Mouse (Mus musculus): ENCODE results near the gene Zfp629. TPM values are rescaled to one million over a fixed set of nuclear protein-coding genes. Genes with fewer than 3 reads are reported as not detected.
"Not testable (repeated sequence)": the region's sequence is repeated elsewhere in the genome, so short reads cannot be mapped to it uniquely, and the experiment has no call there.

The Zfp629 gene
- polyA plus RNA-seq, 1 experiment: 4.9 TPM

- Histone ChIP-seq H3K36me3 (ENCODE audit: control insufficient read depth, insufficient read depth, low read length) (no peaks in the 10 kb centered on the region), H3K27ac (ENCODE audit: insufficient read depth, low read length) (no peak overlapping the region), H3K27me3 (ENCODE audit: control insufficient read depth, insufficient read depth, low read length) (0 out of 2 replicates have a peak, but pooled peaks cover 2% of the 10 kb centered on the region), H3K4me3 (ENCODE audit: extremely low read depth, insufficient read depth, insufficient read length) (peak overlapping the region; percentile 34; the same call in 1 of the 2 replicates), H3K4me1 (ENCODE audit: control insufficient read depth, insufficient read depth, insufficient read length) (peaks cover 2% of the 10 kb centered on the region; the same call in 1 of the 2 replicates)
- TF ChIP-seq POLR2A (IDR thresholded peaks at IDR 0.05; ENCODE audit: low read depth, low read length) (no peak), CTCF (IDR thresholded peaks at IDR 0.05; ENCODE audit: extremely low read depth, insufficient read depth, insufficient read length, insufficient replicate concordance) (no peak)
- DNase-seq (ENCODE audit: low read depth in 1 of 2, low spot score in 2 of 2): no peak
- 4% methylated on average over 26 of the region's 27 CpGs for WGBS
These were observed 21.4 kb upstream of the Zfp629 start for GRCm38 (mm10) chr7:127636963-127637362.

GRCm38 (mm10) chr7:127631416-127631815 lies 15.8 kb upstream of the Zfp629 start:
- no peak overlapping the region for H3K4me3 ChIP-seq (ENCODE audit: extremely low read depth, insufficient read depth, insufficient read length)
- TF ChIP-seq CTCF (IDR thresholded peaks at IDR 0.05; ENCODE audit: extremely low read depth, insufficient read depth, insufficient read length, insufficient replicate concordance) (no peak), POLR2A (IDR thresholded peaks at IDR 0.05; ENCODE audit: low read depth, low read length) (no peak)
- H3K4me1 ChIP-seq (ENCODE audit: control insufficient read depth, insufficient read depth, insufficient read length): 0 out of 2 replicates have a peak, but pooled peaks cover 2% of the 10 kb centered on the region
- 95% methylated on average over 4 of the region's 4 CpGs for WGBS
- H3K36me3 ChIP-seq (ENCODE audit: control insufficient read depth, insufficient read depth, low read length): no peaks in the 10 kb centered on the region
- H3K27ac ChIP-seq (ENCODE audit: insufficient read depth, low read length): no peak overlapping the region
- no peaks in the 10 kb centered on the region for H3K27me3 ChIP-seq (ENCODE audit: control insufficient read depth, insufficient read depth, low read length)
- no peak for DNase-seq (ENCODE audit: low read depth in 1 of 2, low spot score in 2 of 2)

- no peak for TF ChIP-seq CTCF (IDR thresholded peaks at IDR 0.05; ENCODE audit: extremely low read depth, insufficient read depth, insufficient read length, insufficient replicate concordance)
- TF ChIP-seq POLR2A (IDR thresholded peaks at IDR 0.05; ENCODE audit: low read depth, low read length): no peak
- Histone ChIP-seq H3K4me3 (ENCODE audit: extremely low read depth, insufficient read depth, insufficient read length) (no peak overlapping the region), H3K27me3 (ENCODE audit: control insufficient read depth, insufficient read depth, low read length) (no peaks in the 10 kb centered on the region), H3K27ac (ENCODE audit: insufficient read depth, low read length) (no peak overlapping the region), H3K36me3 (ENCODE audit: control insufficient read depth, insufficient read depth, low read length) (no peaks in the 10 kb centered on the region), H3K4me1 (ENCODE audit: control insufficient read depth, insufficient read depth, insufficient read length) (0 out of 2 replicates have a peak, but pooled peaks cover 2% of the 10 kb centered on the region)
- 53% methylated on average over 5 of the region's 5 CpGs for WGBS
- DNase-seq (ENCODE audit: low read depth in 1 of 2, low spot score in 2 of 2): peak in 1 of 2 experiments; percentile 44
These were observed 13.0 kb upstream of the Zfp629 start for GRCm38 (mm10) chr7:127628646-127629045.

GRCm38 (mm10) chr7:127626471-127626870 lies 10.9 kb upstream of the Zfp629 start:
- H3K27ac ChIP-seq (ENCODE audit: insufficient read depth, low read length): no peak overlapping the region
- TF ChIP-seq CTCF (IDR thresholded peaks at IDR 0.05; ENCODE audit: extremely low read depth, insufficient read depth, insufficient read length, insufficient replicate concordance) (no peak), POLR2A (IDR thresholded peaks at IDR 0.05; ENCODE audit: low read depth, low read length) (no peak)
- WGBS: 74% methylated on average over 4 of the region's 4 CpGs

GRCm38 (mm10) chr7:127626039-127626438 lies 10.4 kb upstream of the Zfp629 start:
- no peak overlapping the region for H3K4me3 ChIP-seq (ENCODE audit: extremely low read depth, insufficient read depth, insufficient read length)
- 97% methylated on average over 7 of the region's 7 CpGs for WGBS
- H3K27ac ChIP-seq (ENCODE audit: insufficient read depth, low read length): no peak overlapping the region
- H3K4me1 ChIP-seq (ENCODE audit: control insufficient read depth, insufficient read depth, insufficient read length): no peaks in the 10 kb centered on the region
- TF ChIP-seq CTCF (IDR thresholded peaks at IDR 0.05; ENCODE audit: extremely low read depth, insufficient read depth, insufficient read length, insufficient replicate concordance): no peak
- no peak for TF ChIP-seq POLR2A (IDR thresholded peaks at IDR 0.05; ENCODE audit: low read depth, low read length)
- H3K27me3 ChIP-seq (ENCODE audit: control insufficient read depth, insufficient read depth, low read length): no peaks in the 10 kb centered on the region
- H3K36me3 ChIP-seq (ENCODE audit: control insufficient read depth, insufficient read depth, low read length): no peaks in the 10 kb centered on the region
- DNase-seq (ENCODE audit: low read depth in 1 of 2, low spot score in 2 of 2): no peak

More at GRCm38 (mm10) chr7:127626471-127626870, 10.9 kb upstream of the Zfp629 start:
- DNase-seq (ENCODE audit: low read depth in 1 of 2, low spot score in 2 of 2): no peak
- Histone ChIP-seq H3K36me3 (ENCODE audit: control insufficient read depth, insufficient read depth, low read length) (no peaks in the 10 kb centered on the region), H3K4me1 (ENCODE audit: control insufficient read depth, insufficient read depth, insufficient read length) (no peaks in the 10 kb centered on the region), H3K27me3 (ENCODE audit: control insufficient read depth, insufficient read depth, low read length) (no peaks in the 10 kb centered on the region), H3K4me3 (ENCODE audit: extremely low read depth, insufficient read depth, insufficient read length) (no peak overlapping the region)

- 90% methylated on average over 7 of the region's 8 CpGs for WGBS
- not testable (repeated sequence) for H3K4me3 ChIP-seq (ENCODE audit: extremely low read depth, insufficient read depth, insufficient read length); H3K27ac ChIP-seq (ENCODE audit: insufficient read depth, low read length); H3K36me3 ChIP-seq (ENCODE audit: control insufficient read depth, insufficient read depth, low read length); H3K27me3 ChIP-seq (ENCODE audit: control insufficient read depth, insufficient read depth, low read length); H3K4me1 ChIP-seq (ENCODE audit: control insufficient read depth, insufficient read depth, insufficient read length); DNase-seq (ENCODE audit: low read depth in 1 of 2, low spot score in 2 of 2)
These were observed 2.8 kb upstream of the Zfp629 start for GRCm38 (mm10) chr7:127618402-127618801.

GRCm38 (mm10) chr7:127617962-127618361 lies 2.4 kb upstream of the Zfp629 start:
- Histone ChIP-seq H3K36me3 (ENCODE audit: control insufficient read depth, insufficient read depth, low read length) (no peaks in the 10 kb centered on the region), H3K4me3 (ENCODE audit: extremely low read depth, insufficient read depth, insufficient read length) (no peak overlapping the region), H3K4me1 (ENCODE audit: control insufficient read depth, insufficient read depth, insufficient read length) (peaks cover 7% of the 10 kb centered on the region), H3K27me3 (ENCODE audit: control insufficient read depth, insufficient read depth, low read length) (0 out of 2 replicates have a peak, but pooled peaks cover 3% of the 10 kb centered on the region), H3K27ac (ENCODE audit: insufficient read depth, low read length) (no peak overlapping the region)
- TF ChIP-seq POLR2A (IDR thresholded peaks at IDR 0.05; ENCODE audit: low read depth, low read length) (no peak), CTCF (IDR thresholded peaks at IDR 0.05; ENCODE audit: extremely low read depth, insufficient read depth, insufficient read length, insufficient replicate concordance) (no peak)
- WGBS: 93% methylated on average over 2 of the region's 2 CpGs
- DNase-seq (ENCODE audit: low read depth in 1 of 2, low spot score in 2 of 2): no peak

Measured in spleen, adult 2 months (tissue).